ENCODE assay signal across 8 mouse cellular contexts in the genomic region with DNA sequence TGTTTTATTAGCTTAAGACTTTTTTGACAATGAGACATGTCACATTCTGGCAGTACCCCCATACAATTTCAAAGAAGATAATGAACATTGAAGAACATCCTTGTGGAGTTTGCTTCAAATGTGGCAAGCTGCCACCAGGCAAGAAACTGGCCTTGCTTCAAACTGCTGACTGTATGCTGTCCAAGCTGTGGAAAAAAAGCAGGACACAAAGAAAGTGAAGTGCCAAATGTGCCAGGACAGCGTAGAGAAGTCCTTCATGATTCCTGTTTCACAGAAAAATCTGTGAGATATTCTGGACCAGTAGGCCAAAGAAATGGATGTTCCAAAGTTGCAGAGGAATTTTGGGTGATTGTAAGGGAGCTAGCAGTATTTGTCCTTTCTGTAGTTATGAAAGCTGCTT. TPM values are rescaled to one million over a fixed set of nuclear protein-coding genes. Genes with fewer than 3 reads are reported as not detected.
DNase-seq lines count a peak whose midpoint lies in the region; ATAC-seq lines count a peak whose summit lies in the region.
"Had no signal": no experiment of that assay in that cellular context is flagged by ENCODE, and none has a peak within 500 bp of the region (broad histone marks: within the 10 kb centered on the region; RNA-seq: fewer than 3 reads in every experiment).

No protein-coding gene starts in this region.

- no peaks in the 10 kb centered on the region for H3K9me3 ChIP-seq in kidney, embryonic 14.5 days (ENCODE audit: control insufficient read depth, low read length)

- H3K27ac ChIP-seq in kidney, embryonic 14.5 days (ENCODE audit: low read depth, low read length) = no peak overlapping the region
- H3K27ac ChIP-seq: liver, embryonic 14.5 days had no signal

- DNase-seq in kidney, postnatal 10 days = peak; percentile 20
- DNase-seq in Muller cell, postnatal 12 days (ENCODE audit: inconsistent ontology term) = peak; percentile 53
- DNase-seq in NIH3T3 (ENCODE audit: low read depth) = peak; percentile 8
- DNase-seq in cerebellum, postnatal 25 days = peak; percentile 60 to 70
- no peak for DNase-seq in thymus, postnatal 14 days

- no peaks in the 10 kb centered on the region for H3K4me1 ChIP-seq in kidney, embryonic 14.5 days (ENCODE audit: control insufficient read depth, insufficient read depth, low read length)

- H3K27me3 ChIP-seq in kidney, embryonic 14.5 days (ENCODE audit: control insufficient read depth, insufficient read depth, low read length) = no peaks in the 10 kb centered on the region

- no peaks in the 10 kb centered on the region for H3K36me3 ChIP-seq in kidney, embryonic 14.5 days (ENCODE audit: control insufficient read depth, insufficient read depth, low read length)

- ATAC-seq in kidney, embryonic 14.5 days (ENCODE audit: low FRiP score, low TSS enrichment) = no peak
- ATAC-seq in megakaryocyte progenitor cell, adult 5-6 weeks (replicated peaks; ENCODE audit: poor library complexity) = no peak

- H3K4me3 ChIP-seq in kidney, embryonic 14.5 days (ENCODE audit: low read length) = no peak overlapping the region

- no peak overlapping the region for H3K4me2 ChIP-seq in kidney, embryonic 14.5 days (replicated peaks; ENCODE audit: low read depth, low read length)

- WGBS in kidney, embryonic 14.5 days = 95% methylated on average over 1 of the region's 1 CpGs

- H3K9ac ChIP-seq in kidney, embryonic 14.5 days (ENCODE audit: low read depth, low read length) = no peak overlapping the region
- H3K9ac ChIP-seq: liver, embryonic 14.5 days had no signal

RNA-seq across cellular contexts. Expression of a gene that starts 57.8 kb away (rescaled TPM):
- polyA plus RNA-seq in kidney, embryonic 14.5 days (2014; fragmentation: Nextera tagmentation; extraction: Ambion mirVana) = 35.1 and 54.6 TPM in 2 replicates
- 26.7 and 32.2 TPM in 2 replicates for total RNA-seq in megakaryocyte progenitor cell, adult 5-6 weeks (2015)
- total RNA-seq in megakaryocyte progenitor cell, adult 5-6 weeks (2017) = 20.1 and 26.3 TPM in 2 replicates
